Mouse (Mus musculus): ENCODE results near the gene Gm15319. TPM values are rescaled to one million over a fixed set of nuclear protein-coding genes. Genes with fewer than 3 reads are reported as not detected.
A peak's percentile ranks its signal among the peaks of the same experiment; 100 is the strongest.
"Not testable (repeated sequence)": the region's sequence is repeated elsewhere in the genome, so short reads cannot be mapped to it uniquely, and the experiment has no call there.

The Gm15319 gene
- 0.11 TPM in 1 of 2 replicates, not detected in the other for polyA plus RNA-seq (2015; fragmentation: Nextera tagmentation; extraction: Ambion mirVana)

DNA sequence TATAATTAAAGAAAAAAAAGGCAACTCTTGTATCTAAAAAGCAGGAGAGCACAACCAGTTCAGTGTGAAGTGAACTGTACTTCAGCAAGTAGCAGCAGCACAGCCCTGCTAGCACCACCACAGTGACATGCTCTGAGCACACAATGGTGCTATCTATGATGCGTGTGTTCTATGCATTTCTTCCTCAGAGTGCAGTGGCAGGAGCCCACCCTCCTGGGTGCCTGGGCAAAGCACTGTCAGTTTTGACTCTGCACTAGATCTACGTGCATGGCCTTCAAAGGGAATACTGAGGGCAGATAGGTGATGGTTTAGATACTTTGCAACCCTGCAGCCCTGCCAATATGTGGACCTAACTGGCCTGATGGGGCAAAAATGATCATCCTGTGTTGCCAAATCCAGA lies at the start of gene Gm15319:
Gene Gm15319 (minus strand): TSS at position 101 of the 400 bp plus-strand sequence.
- WGBS = no CpG with 5 or more reads among the region's 2 CpGs
- H3K4me2 ChIP-seq (replicated peaks); H3K9ac ChIP-seq (replicated peaks); H3K27me3 ChIP-seq; ATAC-seq (replicated peaks); H3K4me3 ChIP-seq; H3K27ac ChIP-seq (replicated peaks); H3K4me1 ChIP-seq; H3K9me3 ChIP-seq; H3K36me3 ChIP-seq: not testable (repeated sequence)

DNA sequence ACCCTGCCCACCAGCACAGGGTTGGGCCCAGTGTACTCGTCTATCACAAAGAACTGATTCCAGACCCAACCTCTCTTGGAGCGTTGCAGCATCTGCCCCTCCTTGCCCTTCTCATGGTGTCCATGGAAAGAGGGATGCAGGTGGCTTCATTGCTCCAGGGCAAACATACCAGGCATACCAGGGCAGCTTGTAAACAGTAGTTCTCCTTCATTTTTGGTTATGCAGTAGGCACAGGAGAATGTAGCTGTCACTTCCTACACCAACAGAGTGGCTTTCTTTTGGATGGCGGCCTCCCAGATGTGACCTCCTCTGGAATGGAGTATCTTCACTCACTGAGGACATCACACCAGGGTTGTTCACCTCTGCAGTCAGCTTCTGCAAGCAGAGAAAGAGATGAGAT lies 47.3 kb upstream of the Gm15319 start:
- H3K4me3 ChIP-seq, H3K27me3 ChIP-seq: not testable (repeated sequence)
- WGBS = 58% methylated on average over 1 of the region's 3 CpGs

DNA sequence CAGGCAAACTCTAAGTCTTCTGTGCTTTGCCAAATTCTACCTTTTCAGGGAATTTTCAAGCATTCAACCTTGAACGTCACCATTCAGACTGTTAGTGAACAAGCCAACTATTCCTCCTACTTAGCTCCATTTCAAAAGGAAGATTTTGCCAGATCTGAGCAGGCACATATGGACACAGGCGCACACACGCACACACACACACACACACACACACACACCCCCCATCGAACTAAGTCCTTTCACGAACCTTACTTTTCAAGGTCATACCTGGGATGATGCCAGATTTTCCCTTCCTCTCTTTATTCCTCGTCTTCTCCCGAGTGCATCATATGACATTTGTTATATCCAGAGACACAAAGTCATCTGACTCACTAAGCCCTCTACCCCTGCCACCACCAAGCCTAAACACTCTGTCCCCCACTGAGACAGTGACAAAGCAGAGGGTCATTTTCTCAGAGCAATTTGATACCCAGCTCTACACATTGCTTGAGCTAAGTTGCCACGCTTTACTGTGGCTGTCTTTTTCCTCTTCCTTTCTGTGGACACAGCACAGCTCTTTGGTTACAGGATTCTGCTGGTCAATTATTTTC lies 45.5 kb upstream of the Gm15319 start:
- H3K4me2 ChIP-seq (replicated peaks); H3K27me3 ChIP-seq; H3K9me3 ChIP-seq; ATAC-seq (replicated peaks); H3K36me3 ChIP-seq; H3K9ac ChIP-seq (replicated peaks); H3K4me1 ChIP-seq; H3K4me3 ChIP-seq; H3K27ac ChIP-seq (replicated peaks): not testable (repeated sequence)
- WGBS = 88% methylated on average over 8 of the region's 8 CpGs

More for the DNA sequence above, 47.3 kb upstream of the Gm15319 start:
- not testable (repeated sequence) for ATAC-seq (replicated peaks); H3K4me2 ChIP-seq (replicated peaks); H3K9me3 ChIP-seq; H3K9ac ChIP-seq (replicated peaks); H3K36me3 ChIP-seq; H3K27ac ChIP-seq (replicated peaks); H3K4me1 ChIP-seq

DNA sequence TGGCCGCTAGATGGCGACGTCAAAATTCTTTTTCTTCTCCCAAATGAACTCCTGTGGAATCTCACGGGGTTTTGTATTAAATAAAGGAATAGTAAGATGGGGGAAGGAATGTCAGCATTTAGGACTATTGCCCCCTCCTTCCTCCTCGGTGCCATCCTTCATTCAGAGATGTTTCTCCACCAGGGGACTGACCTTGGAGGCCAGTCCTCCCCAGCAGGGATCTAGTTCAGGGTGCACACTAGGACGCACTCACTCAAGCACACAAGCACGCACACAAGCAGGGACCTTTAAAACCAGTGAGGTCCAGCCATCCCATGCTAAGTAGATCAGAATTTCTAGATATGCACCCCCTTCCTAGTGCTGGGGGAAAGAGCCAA lies 26.3 kb upstream of the Gm15319 start:
- WGBS = 26% methylated on average over 6 of the region's 7 CpGs
- H3K4me3 ChIP-seq; H3K27me3 ChIP-seq; H3K27ac ChIP-seq (replicated peaks); H3K4me2 ChIP-seq (replicated peaks); H3K4me1 ChIP-seq; H3K9ac ChIP-seq (replicated peaks); H3K36me3 ChIP-seq; H3K9me3 ChIP-seq: not testable (repeated sequence)
- peak; percentile 70 for ATAC-seq (replicated peaks)

DNA sequence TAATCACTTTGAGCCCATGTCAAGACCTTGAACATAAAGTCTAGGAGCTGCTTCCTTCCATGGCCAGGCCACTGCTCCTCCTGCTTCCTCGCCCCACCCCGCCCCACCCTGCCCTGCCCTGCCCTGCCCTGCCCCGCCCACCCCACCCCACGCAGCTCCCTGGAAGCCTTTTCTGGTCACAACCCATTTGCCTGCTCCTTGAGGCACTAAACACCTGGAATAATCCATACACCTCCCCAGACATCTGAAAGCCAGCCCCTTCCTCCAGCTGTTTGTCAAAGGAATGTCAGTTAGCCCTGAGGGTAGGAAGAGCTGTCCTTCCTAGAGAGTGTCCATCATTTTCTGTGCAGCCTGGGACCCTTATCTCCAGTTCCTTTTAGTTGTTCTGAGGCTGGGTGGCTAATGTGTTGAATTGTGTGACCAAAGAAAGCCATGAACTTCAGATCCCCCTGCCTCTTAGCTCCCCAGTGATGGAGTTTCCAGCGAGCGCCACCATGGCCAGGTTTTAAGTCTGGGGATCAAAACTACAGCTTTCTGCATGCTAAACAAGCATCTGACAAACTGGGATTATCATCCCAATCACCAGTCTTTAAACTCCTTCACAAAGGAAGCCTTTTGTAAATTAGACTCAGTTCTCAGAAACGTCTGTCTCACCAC lies 25.8 kb upstream of the Gm15319 start:
- not testable (repeated sequence) for H3K27ac ChIP-seq (replicated peaks); H3K9me3 ChIP-seq; H3K4me3 ChIP-seq; H3K36me3 ChIP-seq; H3K27me3 ChIP-seq; H3K4me2 ChIP-seq (replicated peaks); H3K4me1 ChIP-seq; H3K9ac ChIP-seq (replicated peaks)
- 46% methylated on average over 5 of the region's 7 CpGs for WGBS
- ATAC-seq (replicated peaks) = peak; percentile 81

DNA sequence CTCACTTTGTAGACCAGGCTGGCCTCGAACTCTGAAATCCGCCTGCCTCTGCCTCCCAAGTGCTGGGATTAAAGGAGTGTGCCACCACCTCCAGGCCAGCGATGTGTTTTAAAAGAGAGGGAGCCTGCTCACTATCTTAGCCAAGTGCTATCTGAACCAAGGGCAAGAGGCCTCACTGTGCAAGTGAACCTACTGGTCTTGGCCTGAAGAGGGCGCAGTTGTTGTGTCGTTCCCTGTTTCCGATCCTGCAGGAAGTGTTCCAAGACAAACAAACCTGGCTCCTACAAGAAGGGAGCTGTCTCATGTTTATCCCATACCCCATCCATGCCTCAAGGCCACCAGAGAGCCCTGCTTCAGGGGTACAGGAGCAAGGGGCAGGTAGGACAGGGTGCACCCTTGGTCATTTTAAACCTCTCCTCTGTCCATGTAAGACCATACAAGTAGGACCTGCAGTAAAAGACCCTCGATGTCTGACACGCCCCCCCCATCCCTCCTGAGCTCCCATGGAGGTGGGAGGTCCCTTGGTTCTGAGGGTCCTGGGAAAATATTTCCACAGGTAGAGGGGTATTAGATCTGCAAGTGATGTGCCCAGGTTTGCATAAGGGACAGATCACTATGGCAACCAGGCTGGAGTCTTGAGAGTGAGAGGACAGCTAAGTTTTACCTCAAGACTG lies 24.2 kb upstream of the Gm15319 start:
- H3K36me3 ChIP-seq; H3K9ac ChIP-seq (replicated peaks); ATAC-seq (replicated peaks); H3K9me3 ChIP-seq; H3K4me3 ChIP-seq; H3K27ac ChIP-seq (replicated peaks); H3K4me1 ChIP-seq; H3K4me2 ChIP-seq (replicated peaks); H3K27me3 ChIP-seq: not testable (repeated sequence)
- 85% methylated on average over 2 of the region's 8 CpGs for WGBS

DNA sequence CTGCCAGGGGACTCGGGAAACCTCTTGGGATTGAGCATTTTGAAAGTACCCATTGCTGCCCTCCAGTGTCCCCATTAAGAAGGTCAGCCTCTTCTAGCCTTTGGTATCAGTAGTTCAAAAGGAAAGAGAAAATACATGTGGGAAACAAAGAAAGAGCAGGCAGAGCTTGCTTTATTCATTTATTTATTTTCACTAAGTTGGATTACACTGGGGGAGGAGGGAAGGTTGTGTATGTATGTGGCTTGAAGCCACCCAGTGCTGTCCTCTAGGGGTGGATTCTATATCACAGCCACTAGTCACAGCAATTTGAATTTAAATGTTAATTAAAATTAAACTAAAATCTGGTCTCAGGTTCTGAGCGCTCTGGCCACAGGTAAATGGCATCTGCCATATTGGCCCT lies 22.0 kb upstream of the Gm15319 start:
- ATAC-seq (replicated peaks); H3K4me2 ChIP-seq (replicated peaks); H3K27ac ChIP-seq (replicated peaks); H3K9me3 ChIP-seq; H3K27me3 ChIP-seq; H3K36me3 ChIP-seq; H3K9ac ChIP-seq (replicated peaks); H3K4me1 ChIP-seq; H3K4me3 ChIP-seq: not testable (repeated sequence)
- WGBS = 20% methylated on average over 1 of the region's 2 CpGs

DNA sequence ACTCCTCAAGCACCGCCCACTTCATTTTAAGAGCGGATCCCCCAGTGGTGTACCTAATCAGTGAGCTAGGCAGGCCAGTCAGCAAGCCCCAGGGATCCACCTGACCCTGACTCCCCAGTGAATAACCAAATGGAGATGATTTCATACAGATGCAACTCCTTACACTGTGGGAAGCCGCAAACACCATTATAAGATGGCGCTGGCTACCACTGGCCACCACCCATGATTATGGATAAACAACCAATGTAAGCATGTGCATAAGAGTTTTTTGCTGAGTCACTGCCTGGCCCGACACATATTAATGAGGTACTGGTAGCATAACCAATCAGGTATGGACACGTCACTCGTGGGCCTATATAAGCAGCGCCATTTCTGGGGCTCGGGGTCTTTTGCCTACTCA lies 21.1 kb upstream of the Gm15319 start:
- not testable (repeated sequence) for ATAC-seq (replicated peaks)

DNA sequence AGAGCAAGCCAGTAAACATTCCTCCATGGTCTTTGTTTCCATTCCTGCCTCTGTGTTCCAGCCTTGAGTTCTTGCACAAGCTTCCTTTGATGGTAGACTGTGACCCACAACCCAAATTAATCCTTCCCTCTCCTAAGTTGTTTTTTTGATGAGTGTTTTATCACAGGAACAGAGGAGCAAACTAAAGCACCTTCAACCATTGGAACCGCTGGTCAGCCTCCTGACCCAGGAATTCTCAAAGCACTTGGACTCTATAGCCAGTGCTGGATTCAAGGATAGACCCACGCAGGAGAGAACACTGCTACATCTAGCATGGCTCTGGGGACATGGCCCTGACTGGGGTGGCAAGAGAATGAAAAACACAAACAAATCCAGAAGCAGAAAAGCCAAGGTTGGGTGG lies 19.1 kb upstream of the Gm15319 start:
- WGBS = 73% methylated on average over 2 of the region's 2 CpGs
- not testable (repeated sequence) for H3K27me3 ChIP-seq; H3K4me3 ChIP-seq; H3K9ac ChIP-seq (replicated peaks); H3K9me3 ChIP-seq; H3K4me1 ChIP-seq; H3K27ac ChIP-seq (replicated peaks); H3K4me2 ChIP-seq (replicated peaks); H3K36me3 ChIP-seq; ATAC-seq (replicated peaks)

More for the DNA sequence above, 21.1 kb upstream of the Gm15319 start:
- not testable (repeated sequence) for H3K9ac ChIP-seq (replicated peaks); H3K27ac ChIP-seq (replicated peaks); H3K9me3 ChIP-seq; H3K4me2 ChIP-seq (replicated peaks); H3K4me1 ChIP-seq; H3K36me3 ChIP-seq; H3K27me3 ChIP-seq; H3K4me3 ChIP-seq
- WGBS = 93% methylated on average over 9 of the region's 9 CpGs

DNA sequence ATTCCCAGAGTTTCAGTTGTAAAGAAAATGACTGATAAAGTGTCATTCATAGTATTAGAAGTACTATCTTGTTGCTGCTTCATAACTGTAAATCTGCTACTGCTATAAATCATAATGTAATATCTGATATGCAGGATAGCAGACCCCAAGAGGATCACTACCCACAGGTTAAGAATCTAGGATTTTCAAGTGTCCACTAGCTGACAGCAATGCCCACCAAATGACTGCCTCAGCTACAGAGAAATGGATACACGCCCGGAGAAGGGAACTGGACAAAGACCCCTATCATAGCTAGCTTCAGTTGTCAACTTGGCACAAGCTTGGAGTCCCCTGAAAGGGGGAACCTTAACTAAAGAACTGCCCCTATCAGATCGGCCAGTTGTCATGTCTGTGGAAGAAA lies 18.6 kb upstream of the Gm15319 start:
- not testable (repeated sequence) for H3K36me3 ChIP-seq; H3K4me2 ChIP-seq (replicated peaks); ATAC-seq (replicated peaks); H3K9ac ChIP-seq (replicated peaks); H3K4me1 ChIP-seq; H3K9me3 ChIP-seq; H3K27me3 ChIP-seq; H3K27ac ChIP-seq (replicated peaks); H3K4me3 ChIP-seq
- WGBS = 92% methylated on average over 2 of the region's 3 CpGs

DNA sequence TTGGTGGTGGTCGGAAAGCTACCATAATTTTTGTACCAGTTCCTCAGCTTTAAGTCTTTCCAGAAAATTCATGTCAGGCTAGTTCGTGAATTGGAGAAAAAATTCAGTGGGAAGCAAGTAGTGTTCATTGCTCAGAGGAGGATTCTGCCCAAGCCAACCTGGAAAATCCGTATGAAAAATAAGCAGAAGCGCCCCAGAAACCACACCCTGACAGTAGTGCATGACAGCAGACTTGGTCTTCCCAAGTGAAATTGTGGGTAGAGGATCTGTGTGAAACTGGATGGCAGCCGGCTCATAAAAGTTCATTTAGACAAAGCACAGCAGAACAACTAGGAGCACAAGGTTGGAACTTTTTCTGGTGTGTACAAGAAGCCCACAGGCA lies 18.2 kb upstream of the Gm15319 start:
- WGBS = 86% methylated on average over 2 of the region's 5 CpGs
- H3K9me3 ChIP-seq; H3K9ac ChIP-seq (replicated peaks); H3K4me3 ChIP-seq; H3K4me2 ChIP-seq (replicated peaks); ATAC-seq (replicated peaks); H3K36me3 ChIP-seq; H3K27me3 ChIP-seq; H3K27ac ChIP-seq (replicated peaks); H3K4me1 ChIP-seq: not testable (repeated sequence)

DNA sequence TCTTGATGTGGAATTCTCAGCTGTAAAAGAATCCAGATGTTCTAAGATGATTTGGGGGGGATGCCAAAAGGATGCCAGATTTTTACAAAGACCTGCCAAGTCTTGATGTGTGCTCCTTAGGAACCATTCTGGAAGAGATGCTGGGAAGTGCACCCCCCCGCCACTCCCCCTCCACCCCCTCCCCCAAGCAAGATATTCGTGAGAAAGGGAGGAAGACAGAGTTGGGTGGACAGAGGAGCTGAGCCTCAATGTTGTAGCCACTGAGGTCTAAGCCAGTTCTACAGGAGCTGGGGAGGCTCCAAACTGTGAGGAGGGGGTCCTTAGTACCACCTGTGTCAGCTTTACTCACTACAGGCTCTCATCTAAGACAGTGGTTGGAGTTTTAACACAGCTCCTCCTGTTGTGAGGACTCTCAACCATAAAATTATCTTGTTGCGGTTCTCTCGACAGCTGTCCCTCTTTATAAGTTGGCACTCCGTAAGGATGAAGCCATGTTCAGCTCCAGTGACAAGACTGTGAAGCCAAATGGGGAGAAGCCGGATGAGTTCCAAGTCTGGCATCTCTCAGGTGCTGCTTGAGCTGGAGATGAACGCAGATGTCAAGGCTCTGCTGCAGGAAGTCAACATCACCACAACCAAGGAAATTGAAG lies 17.7 kb upstream of the Gm15319 start:
- H3K9ac ChIP-seq (replicated peaks); H3K36me3 ChIP-seq; H3K27me3 ChIP-seq; H3K9me3 ChIP-seq; H3K4me2 ChIP-seq (replicated peaks); H3K27ac ChIP-seq (replicated peaks); H3K4me3 ChIP-seq; H3K4me1 ChIP-seq: not testable (repeated sequence)
- peak; percentile 71 for ATAC-seq (replicated peaks)
- 82% methylated on average over 7 of the region's 7 CpGs for WGBS

All from forebrain, embryonic 15.5 days (tissue).